Mouse (Mus musculus): ENCODE data around the gene Paics.

Gene Paics

GRCm38 (mm10) chr5:76993174-76993814 is 42.2 kb downstream of the Paics start:
- in situ Hi-C loops (cut with MboI; ENCODE audit: unreplicated experiment in 2 of 2): loop anchor here in 1 of 2 experiments (25.0 kb wide), 1 partner anchor 219 kb away; the partner anchor contains the start of gene Spink2

GRCm38 (mm10) chr5:76998416-76998815 is 47.3 kb downstream of the Paics start:
- in situ Hi-C loops (cut with MboI; ENCODE audit: unreplicated experiment in 2 of 2): loop anchor here in 1 of 2 experiments (25.0 kb wide), 1 partner anchor 214 kb away; the partner anchor contains the start of gene Spink2

GRCm38 (mm10) chr5:77001192-77001591 is 50.1 kb downstream of the Paics start:
- in situ Hi-C loops (cut with MboI; ENCODE audit: unreplicated experiment in 2 of 2): no loop called here

GRCm38 (mm10) chr5:77004051-77004821 is 53.1 kb downstream of the Paics start, which contains the start of gene Arl9:
Gene Arl9 (plus strand): TSS chr5:77004055.
- in situ Hi-C loops (cut with MboI; ENCODE audit: unreplicated experiment in 2 of 2): no loop called here

GRCm38 (mm10) chr5:77010352-77010751 is 59.2 kb downstream of the Paics start:
- in situ Hi-C loops (cut with MboI; ENCODE audit: unreplicated experiment in 2 of 2): no loop called here

- in situ Hi-C loops (cut with MboI; ENCODE audit: unreplicated experiment in 2 of 2): no loop called here
Observed at GRCm38 (mm10) chr5:77011082-77011481, 60.0 kb downstream of the Paics start.

GRCm38 (mm10) chr5:77013171-77013570 is 62.1 kb downstream of the Paics start:
- in situ Hi-C loops (cut with MboI; ENCODE audit: unreplicated experiment in 2 of 2): no loop called here

GRCm38 (mm10) chr5:77015544-77016482 is 64.7 kb downstream of the Paics start, which contains the start of gene Thegl:
Gene Thegl (plus strand): TSS chr5:77016023.
- in situ Hi-C loops (cut with MboI; ENCODE audit: unreplicated experiment in 2 of 2): no loop called here
